Mouse (Mus musculus): Measurements from ENCODE around the gene Jun.

- TF ChIP-seq CTCF (IDR thresholded peaks at IDR 0.05; ENCODE audit: low read depth) = no peak
- no peak for TF ChIP-seq EP300 (IDR thresholded peaks at IDR 0.05; ENCODE audit: low read depth)
Observed at GRCm38 (mm10) chr4:95083191-95083729, 31.2 kb upstream of the Jun start.
